Mouse (Mus musculus) neutrophil, adult 65 days (primary cell): Measurements from ENCODE around the gene Ankrd13d. TPM values are rescaled to one million over a fixed set of nuclear protein-coding genes. Genes with fewer than 3 reads are reported as not detected.

ENCODE experiments used
- total RNA-seq: library from RNA; stranded (reverse); gene quantifications from 2 replicates; pipeline ENCODE4 v1.2.4, GENCODE M21; 2023

Gene Ankrd13d
- total RNA-seq, result 43.5 and 55.6 TPM in 2 replicates

GRCm38 (mm10) chr19:4282898-4283553 lies at the start of gene Ankrd13d:
Gene Ankrd13d, minus strand, starts transcription at chr19:4283137.

GRCm38 (mm10) chr19:4306190-4306577 lies 23.2 kb upstream of the Ankrd13d start, which contains the start of gene Grk2:
Gene Grk2, minus strand, starts transcription at chr19:4306222.

GRCm38 (mm10) chr19:4268566-4269361 lies 14.2 kb downstream of the Ankrd13d start, which contains the start of gene Ssh3:
Gene Ssh3, minus strand, starts transcription at chr19:4269180.

DNA sequence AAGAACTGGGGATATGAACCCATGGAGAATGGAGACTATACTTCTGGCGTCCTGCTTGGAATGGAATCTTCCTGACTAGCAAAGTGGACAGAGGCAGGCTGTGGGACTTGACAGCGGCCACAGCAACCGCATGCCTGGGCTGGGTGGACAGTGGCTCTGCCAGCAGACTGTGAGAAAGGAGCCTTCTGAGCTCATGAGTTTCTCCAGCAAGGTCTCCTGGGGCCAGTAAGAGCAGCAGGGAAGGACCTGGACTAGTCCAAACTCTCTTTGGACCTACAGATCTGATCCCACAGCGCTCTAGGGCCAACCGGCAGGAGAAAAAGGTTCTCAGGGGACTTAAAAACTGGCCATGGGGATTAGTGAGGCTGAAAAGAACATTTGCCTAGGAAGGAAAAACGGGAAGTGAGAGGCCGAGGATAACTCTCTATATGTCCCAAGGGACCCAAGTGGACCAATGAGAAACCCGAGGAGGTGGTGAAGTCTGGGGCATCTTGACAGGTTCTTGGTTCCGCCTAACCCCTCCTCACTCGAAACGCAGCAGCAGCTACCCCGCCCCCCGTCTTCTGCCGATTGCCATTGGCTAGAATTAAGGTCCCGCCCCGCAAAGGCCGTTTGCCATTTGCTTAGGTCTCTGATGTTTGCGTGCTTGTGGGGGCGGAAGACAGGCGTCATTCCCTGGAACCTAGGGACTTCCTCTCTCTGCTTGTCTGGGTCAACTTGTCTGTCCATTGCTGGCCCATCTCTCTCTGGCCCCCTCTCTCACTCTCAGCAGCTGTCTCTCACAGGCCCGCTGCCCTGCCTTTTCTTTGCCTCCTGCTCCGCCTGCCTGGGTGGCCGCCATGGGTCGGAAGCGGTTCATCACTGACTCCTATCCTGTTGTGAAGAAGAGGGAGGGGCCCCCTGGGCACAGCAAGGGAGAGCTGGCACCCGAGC lies 51.4 kb downstream of the Ankrd13d start, which contains the start of gene Pold4:
TSS of gene Pold4 (plus strand) at position 647 of the 933 bp plus-strand sequence.

Other genes with a start within 250 kb of the Ankrd13d start
- 38.4 and 47.3 TPM in 2 replicates for gene Gstp1, start 245.2 kb downstream of the Ankrd13d start, total RNA-seq
- 12.5 and 18.8 TPM in 2 replicates for gene Gstp2, start 237.1 kb downstream of the Ankrd13d start, total RNA-seq
- gene Gstp3, start 223.6 kb downstream of the Ankrd13d start, total RNA-seq, result 4.0 and 6.2 TPM in 2 replicates
- gene Cabp2, start 201.6 kb downstream of the Ankrd13d start, total RNA-seq, result not detected in 2 replicates
- gene Cdk2ap2, start 186.0 kb downstream of the Ankrd13d start, total RNA-seq, result 295 and 307 TPM in 2 replicates
- 207 and 345 TPM in 2 replicates for gene Pitpnm1, start 183.1 kb downstream of the Ankrd13d start, total RNA-seq
- gene Aip, start 157.3 kb downstream of the Ankrd13d start, total RNA-seq, result 85.4 and 90.4 TPM in 2 replicates
- gene Gpr152, start 143.3 kb downstream of the Ankrd13d start, total RNA-seq, result 0.09 and 0.13 TPM in 2 replicates
- 0.27 TPM in 1 of 2 replicates, not detected in the other for gene Cabp4, start 139.1 kb downstream of the Ankrd13d start, total RNA-seq
- gene Coro1b, start 134.5 kb downstream of the Ankrd13d start, total RNA-seq, result 170 and 186 TPM in 2 replicates
- gene Ptprcap, start 129.5 kb downstream of the Ankrd13d start, total RNA-seq, result 6.2 and 13.3 TPM in 2 replicates
- gene Rps6kb2, start 119.8 kb downstream of the Ankrd13d start, total RNA-seq, result 34.6 and 55.9 TPM in 2 replicates
- gene Carns1, start 107.7 kb downstream of the Ankrd13d start, total RNA-seq, result 38.1 and 50.5 TPM in 2 replicates
- 151 and 157 TPM in 2 replicates for gene Tbc1d10c, start 91.9 kb downstream of the Ankrd13d start, total RNA-seq
- 354 and 408 TPM in 2 replicates for gene Ppp1ca, start 91.1 kb downstream of the Ankrd13d start, total RNA-seq
- gene Rad9a, start 81.5 kb downstream of the Ankrd13d start, total RNA-seq, result 21.5 and 29.4 TPM in 2 replicates
- gene Clcf1, start 68.9 kb downstream of the Ankrd13d start, total RNA-seq, result 3.7 and 5.2 TPM in 2 replicates
- gene AC109138.7, start 68.8 kb downstream of the Ankrd13d start, total RNA-seq, result not detected in 2 replicates
- gene Pold4, start 51.2 kb downstream of the Ankrd13d start, total RNA-seq, result 48.2 and 61.9 TPM in 2 replicates
- gene Ssh3, start 14.0 kb downstream of the Ankrd13d start, total RNA-seq, result 27.9 and 44.6 TPM in 2 replicates
- gene Grk2, start 23.1 kb upstream of the Ankrd13d start, total RNA-seq, result 421 and 572 TPM in 2 replicates
- gene Kdm2a, start 115.1 kb upstream of the Ankrd13d start, total RNA-seq, result 112 and 155 TPM in 2 replicates
- not detected in 2 replicates for gene Rhod, start 156.3 kb upstream of the Ankrd13d start, total RNA-seq
- not detected in 2 replicates for gene Syt12, start 194.3 kb upstream of the Ankrd13d start, total RNA-seq
- gene 2010003K11Rik, start 215.4 kb upstream of the Ankrd13d start, total RNA-seq, result not detected in 2 replicates
- gene Pcx, start 227.3 kb upstream of the Ankrd13d start, total RNA-seq, result 1.5 and 1.7 TPM in 2 replicates